Mouse (Mus musculus) intestine, postnatal 0 days (tissue): ENCODE measurements around the gene Lrp5. TPM values are rescaled to one million over a fixed set of nuclear protein-coding genes. Genes with fewer than 3 reads are reported as not detected.

Experiments used
- ATAC-seq: fragments of 200-750 bp; cut with Nextera tagmentation; 2 replicates; pipeline ENCODE4 v1.8.0; 2017; ENCODE audit warnings: mild to moderate bottlenecking, moderate TSS enrichment, moderate library complexity
- H3K27ac ChIP-seq: fragments of 300-500 bp; sonication (generic); 2 replicates; pipeline ENCODE4 v1.5.1; 2014; ENCODE audit warnings: mild to moderate bottlenecking, low read depth, low read length, moderate library complexity
- H3K27me3 ChIP-seq: fragments of 300-500 bp; sonication (generic); replicated peaks from 2 replicates; pipeline ENCODE4 v1.6.1; 2014; ENCODE audit warnings: low read length, mixed read lengths; ENCODE audit not compliant: control insufficient read depth, insufficient read depth
- H3K36me3 ChIP-seq: fragments of 300-500 bp; sonication (generic); 2 replicates; pipeline ENCODE4 v1.6.1; 2014; ENCODE audit warnings: mild to moderate bottlenecking, moderate library complexity; ENCODE audit not compliant: control insufficient read depth, insufficient read depth
- H3K4me1 ChIP-seq: fragments of 300-500 bp; sonication (generic); replicated peaks from 2 replicates; pipeline ENCODE4 v1.6.1; 2014; ENCODE audit warnings: antibody characterized with exemption, low read length, mixed read lengths; ENCODE audit not compliant: control insufficient read depth, insufficient read depth
- H3K4me2 ChIP-seq: fragments of 300-500 bp; sonication (generic); replicated peaks from 2 replicates; pipeline ENCODE4 v1.6.1; 2014; ENCODE audit warnings: low read depth, mild to moderate bottlenecking, moderate library complexity
- H3K4me3 ChIP-seq: fragments of 300-500 bp; sonication (generic); 2 replicates; pipeline ENCODE4 v1.5.1; 2014; ENCODE audit warnings: low read depth, low read length
- H3K9ac ChIP-seq: fragments of 300-500 bp; sonication (generic); 2 replicates; pipeline ENCODE4 v1.6.1; 2014; ENCODE audit warnings: mild to moderate bottlenecking, low read depth, low read length
- H3K9me3 ChIP-seq: fragments of 300-500 bp; sonication (generic); 2 replicates; pipeline ENCODE4 v1.6.1; 2016; ENCODE audit warnings: mixed run types; ENCODE audit not compliant: control insufficient read depth
- CTCF ChIP-seq: sonication (generic); IDR thresholded peaks from 2 replicates; pipeline ENCODE4 v1.5.1; 2016; ENCODE audit warnings: low read depth, mild to moderate bottlenecking, control low read depth, antibody characterized with exemption, moderate library complexity
- WGBS: fragments of 180-500 bp; shearing (Covaris S2); extraction: QIAGEN DNeasy Blood & Tissue Kit; methylation state at CpG from one replicate; pipeline ENCODE4 v1.1.7; 2014; 5-methylcytosine and 5-hydroxymethylcytosine counted together
- polyA plus RNA-seq: library from polyadenylated mRNA; unstranded; fragments of >200 nt; fragmentation: Nextera tagmentation; extraction: Ambion mirVana; gene quantifications from 2 replicates; pipeline ENCODE4 v1.2.1, GENCODE M21; 2015

Gene Lrp5
- polyA plus RNA-seq = 2.8 and 3.2 TPM in 2 replicates

DNA sequence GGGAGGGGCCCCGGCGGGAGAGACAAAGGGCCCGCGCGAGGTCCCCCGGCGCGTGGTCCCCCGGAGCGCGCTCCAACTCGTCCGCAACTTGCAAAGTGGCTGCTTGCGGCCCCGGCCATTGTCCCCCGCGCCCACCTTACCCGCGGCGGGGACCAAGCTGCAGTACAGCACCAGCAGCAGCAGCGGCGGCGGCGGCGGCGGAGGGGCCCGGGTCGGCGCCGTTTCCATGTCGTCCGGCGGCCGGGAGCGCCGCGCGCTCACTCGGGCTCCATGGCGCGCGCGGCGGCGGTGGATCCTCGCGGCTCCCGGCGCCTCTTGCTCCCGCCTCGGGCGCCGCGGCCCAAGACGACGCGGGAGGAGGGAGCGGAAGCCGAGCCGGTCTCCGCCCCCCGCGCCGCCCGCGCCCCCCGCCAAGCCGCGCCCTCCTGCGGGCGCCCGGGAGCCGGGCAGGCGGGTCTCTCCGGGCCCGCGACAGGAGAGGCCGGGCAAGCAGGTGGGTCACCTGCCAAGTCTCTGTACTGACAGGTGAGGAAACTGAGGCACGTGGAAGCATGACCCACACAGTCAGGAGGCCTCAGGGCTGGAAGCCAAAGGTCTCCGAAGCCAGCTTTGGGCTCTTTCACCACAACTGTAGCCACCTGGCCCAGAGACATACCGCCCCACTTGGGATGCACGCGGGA lies at the start of gene Lrp5:
Gene Lrp5 (minus strand): TSS at position 350 of the 680 bp plus-strand sequence.
- Histone ChIP-seq H3K9me3 (no peaks in the 10 kb centered on the region), H3K4me1 (peaks cover 16% of the 10 kb centered on the region), H3K4me3 (peak within 1 kb of the TSS; percentile 88), H3K36me3 (no peaks in the 10 kb centered on the region), H3K4me2 (peak within 1 kb of the TSS; percentile 98), H3K27me3 (no peaks in the 10 kb centered on the region), H3K27ac (peak within 1 kb of the TSS; percentile 93), H3K9ac (peak within 1 kb of the TSS; percentile 92)
- peak; percentile 28 for ATAC-seq
- no peak for TF ChIP-seq CTCF
- WGBS = under 1% methylated on average over 83 of the region's 83 CpGs

DNA sequence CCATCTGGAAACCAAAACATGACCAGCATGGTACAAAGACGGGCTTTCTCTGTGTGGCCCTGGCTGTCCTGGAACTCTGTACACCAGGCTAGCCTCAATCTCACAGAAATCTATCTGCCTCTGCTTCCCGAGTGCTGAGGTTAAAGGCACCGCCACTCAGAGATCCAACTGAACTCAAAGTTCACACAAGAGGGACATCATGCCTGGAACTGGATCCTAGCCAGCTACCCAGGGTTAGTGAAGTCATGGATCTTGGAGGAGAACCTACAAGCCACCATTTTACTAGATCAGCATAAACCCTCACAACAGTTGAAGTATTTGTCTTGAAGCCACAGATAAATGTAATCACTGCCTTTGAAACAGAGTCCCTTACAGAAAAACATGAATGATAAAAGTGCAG lies 49.6 kb upstream of the Lrp5 start:
- Histone ChIP-seq H3K9ac (no peak overlapping the region), H3K4me1 (no peaks in the 10 kb centered on the region), H3K27me3 (no peaks in the 10 kb centered on the region), H3K4me2 (no peak overlapping the region), H3K27ac (no peak overlapping the region), H3K4me3 (no peak overlapping the region), H3K9me3 (no peaks in the 10 kb centered on the region), H3K36me3 (no peaks in the 10 kb centered on the region)
- no peak for ATAC-seq
- WGBS = 85% methylated on average over 3 of the region's 3 CpGs
- TF ChIP-seq CTCF = no peak

DNA sequence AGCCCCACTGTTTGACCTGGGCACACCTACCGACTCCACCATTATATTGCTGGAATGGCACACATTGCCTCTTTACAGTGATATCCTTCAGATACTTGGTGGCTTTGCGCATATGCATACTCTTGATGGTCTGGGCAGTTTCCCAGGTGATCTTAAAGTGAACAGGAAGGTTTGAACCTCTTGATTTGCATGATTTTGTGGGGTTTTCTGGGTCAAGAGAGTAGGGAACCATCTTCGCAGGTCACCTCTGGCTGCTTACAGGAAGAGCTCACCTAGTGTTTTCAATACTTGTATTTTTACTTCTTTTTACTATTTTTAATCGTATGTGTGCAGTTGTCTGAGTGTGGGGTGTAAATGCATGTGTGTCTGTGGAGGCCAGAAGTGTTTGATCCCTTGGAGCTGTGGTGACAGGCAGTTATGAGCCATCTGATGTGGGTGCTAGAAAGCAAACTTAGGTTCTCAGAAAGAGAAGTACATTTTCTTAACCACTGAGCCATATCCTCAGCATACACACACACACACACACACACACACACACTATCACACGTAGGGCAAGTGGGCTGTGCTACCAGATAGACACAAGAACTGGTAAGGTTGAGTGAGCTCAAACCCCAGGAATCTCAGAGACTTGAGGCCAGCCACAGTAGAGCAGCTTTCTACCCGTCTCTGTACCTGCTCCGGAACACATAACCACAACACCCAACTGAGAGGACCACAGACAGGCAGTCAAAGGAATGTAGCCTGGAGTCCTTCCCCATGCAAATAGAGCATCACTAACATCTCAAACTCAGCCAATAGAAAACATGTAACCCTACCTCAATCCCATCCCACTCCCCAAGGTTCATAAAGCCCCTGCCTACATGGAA lies 44.6 kb upstream of the Lrp5 start:
- no peaks in the 10 kb centered on the region for H3K27me3 ChIP-seq
- no peak overlapping the region for H3K9ac ChIP-seq
- ATAC-seq = no peak
- H3K9me3 ChIP-seq = no peaks in the 10 kb centered on the region
- H3K27ac ChIP-seq = no peak overlapping the region
- no peaks in the 10 kb centered on the region for H3K36me3 ChIP-seq
- TF ChIP-seq CTCF = no peak
- no peak overlapping the region for H3K4me3 ChIP-seq
- H3K4me1 ChIP-seq = no peaks in the 10 kb centered on the region
- 82% methylated on average over 7 of the region's 7 CpGs for WGBS
- H3K4me2 ChIP-seq = no peak overlapping the region

DNA sequence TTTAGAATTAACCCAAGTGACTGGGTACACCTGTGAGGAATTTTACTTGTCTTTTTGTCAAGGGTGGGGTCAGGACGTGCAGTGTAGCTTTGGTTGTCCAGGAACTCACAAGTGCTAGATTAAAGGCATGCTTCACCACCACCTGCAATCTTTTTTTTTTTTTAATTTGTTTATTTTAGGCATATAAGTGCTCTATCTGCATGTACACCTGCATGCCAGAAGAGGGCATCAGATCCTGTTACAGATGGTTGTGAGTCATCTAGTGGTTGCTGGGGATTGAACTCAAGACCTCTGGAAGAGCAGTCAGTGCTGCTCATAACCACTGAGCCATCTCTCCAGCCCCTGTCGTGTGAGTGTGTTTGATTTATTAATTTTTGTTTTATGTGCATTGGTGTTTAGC lies 42.5 kb upstream of the Lrp5 start:
- Histone ChIP-seq H3K4me3 (no peak overlapping the region), H3K27me3 (no peaks in the 10 kb centered on the region), H3K4me2 (no peak overlapping the region), H3K27ac (no peak overlapping the region), H3K9ac (no peak overlapping the region), H3K36me3 (no peaks in the 10 kb centered on the region), H3K4me1 (no peaks in the 10 kb centered on the region), H3K9me3 (no peaks in the 10 kb centered on the region)
- 68% methylated on average over 2 of the region's 2 CpGs for WGBS
- no peak; the same call in 1 of the 2 replicates for TF ChIP-seq CTCF
- ATAC-seq = no peak

DNA sequence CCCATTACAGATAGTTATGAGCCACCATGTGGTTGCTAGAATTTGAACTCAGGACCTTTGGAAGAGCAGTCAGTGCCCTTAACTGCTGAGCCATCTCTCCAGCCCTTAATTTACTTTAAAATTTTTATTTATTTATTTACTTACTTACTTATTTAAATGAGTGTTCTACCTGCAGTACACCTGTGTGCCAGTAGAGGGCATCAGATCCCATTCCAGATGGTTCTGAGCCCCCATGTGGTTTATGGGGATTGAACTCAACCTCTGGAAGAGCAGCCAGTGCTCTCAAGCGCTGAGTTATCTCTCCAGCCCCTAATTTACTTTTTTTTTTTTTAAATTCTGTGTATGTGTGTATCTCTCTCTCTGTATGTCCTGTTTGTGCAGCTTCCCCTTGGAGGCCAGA lies 38.4 kb upstream of the Lrp5 start:
- no peak overlapping the region for H3K4me3 ChIP-seq
- no peaks in the 10 kb centered on the region for H3K4me1 ChIP-seq
- peak; percentile 79 for TF ChIP-seq CTCF
- no peaks in the 10 kb centered on the region for H3K27me3 ChIP-seq
- no peaks in the 10 kb centered on the region for H3K9me3 ChIP-seq
- H3K36me3 ChIP-seq = no peaks in the 10 kb centered on the region
- 17% methylated on average over 1 of the region's 1 CpGs for WGBS
- H3K4me2 ChIP-seq = no peak overlapping the region
- H3K27ac ChIP-seq = no peak overlapping the region
- ATAC-seq = no peak
- H3K9ac ChIP-seq = no peak overlapping the region

DNA sequence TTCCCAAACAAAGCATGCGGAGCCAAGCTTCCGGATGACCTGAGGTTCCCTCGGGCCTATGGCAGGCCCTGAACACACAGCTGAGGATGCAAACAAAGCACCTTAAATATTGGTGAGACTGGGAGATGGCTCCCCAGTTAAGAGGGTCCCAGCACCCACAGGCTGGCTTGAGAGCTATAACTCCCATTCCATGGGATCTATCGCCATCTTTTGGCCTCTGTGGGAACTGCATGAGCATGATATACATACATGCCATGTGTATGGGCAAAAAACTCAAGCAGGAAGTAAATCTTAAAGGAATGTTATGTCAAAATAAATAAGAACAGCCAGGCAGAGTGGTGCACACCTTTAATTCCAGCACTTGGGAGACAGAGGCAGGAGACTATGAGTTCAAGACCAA lies 37.5 kb upstream of the Lrp5 start:
- Histone ChIP-seq H3K9me3 (no peaks in the 10 kb centered on the region), H3K9ac (no peak overlapping the region), H3K27me3 (no peaks in the 10 kb centered on the region), H3K4me3 (no peak overlapping the region), H3K4me1 (no peaks in the 10 kb centered on the region), H3K36me3 (no peaks in the 10 kb centered on the region), H3K4me2 (no peak overlapping the region), H3K27ac (no peak overlapping the region)
- peak; percentile 75 for TF ChIP-seq CTCF
- 79% methylated on average over 4 of the region's 4 CpGs for WGBS
- ATAC-seq = no peak
